In genomic region chr7:34781217-34781616, GRCm38 (mm10) we compare ENCODE assay signal across 20 mouse cellular contexts. TPM values are rescaled to one million over a fixed set of nuclear protein-coding genes. Genes with fewer than 3 reads are reported as not detected.
DNase-seq lines count a peak whose midpoint lies in the region; ATAC-seq and TF ChIP-seq lines count a peak whose summit lies in the region.
"Had no signal": no experiment of that assay in that cellular context is flagged by ENCODE, and none has a peak within 500 bp of the region (broad histone marks: within the 10 kb centered on the region; RNA-seq: fewer than 3 reads in every experiment).

No protein-coding gene starts in this region.

- no peaks in the 10 kb centered on the region for H3K36me3 ChIP-seq in kidney, adult 2 months (ENCODE audit: control insufficient read depth, insufficient read depth, low read length)
- H3K36me3 ChIP-seq in lung, embryonic 14.5 days (ENCODE audit: insufficient read depth): no peaks in the 10 kb centered on the region
- no peaks in the 10 kb centered on the region for H3K36me3 ChIP-seq in MEL (ENCODE audit: control insufficient read depth in 1 of 2, insufficient read depth in 2 of 2, low read length in 2 of 2)
- H3K36me3 ChIP-seq in small intestine, adult 2 months (ENCODE audit: control insufficient read depth, insufficient read depth, low read length): no peaks in the 10 kb centered on the region
- H3K36me3 ChIP-seq: embryonic facial prominence, embryonic 13.5 days; heart, embryonic 10.5 days; limb, embryonic 15.5 days; midbrain, embryonic 10.5 days had no signal

- TF ChIP-seq RAD21 in MEL (IDR thresholded peaks at IDR 0.05; ENCODE audit: low read depth, low read length): no peak

- H3K9ac ChIP-seq in lung, embryonic 14.5 days: no peak overlapping the region
- H3K9ac ChIP-seq in MEL (ENCODE audit: control insufficient read depth, low read depth, low read length, poor library complexity, severe bottlenecking): no peak overlapping the region
- H3K9ac ChIP-seq: embryonic facial prominence, embryonic 13.5 days; hindbrain, embryonic 14.5 days; limb, embryonic 15.5 days had no signal

- TF ChIP-seq POLR2A in kidney, adult 2 months (IDR thresholded peaks at IDR 0.05; ENCODE audit: low read depth, low read length): no peak
- no peak for TF ChIP-seq POLR2A in MEL (IDR thresholded peaks at IDR 0.05; ENCODE audit: control insufficient read depth in 1 of 2, insufficient read depth in 1 of 2, low read depth in 1 of 2, low read length in 2 of 2, poor library complexity in 1 of 2)
- no peak for TF ChIP-seq POLR2A in small intestine, adult 2 months (IDR thresholded peaks at IDR 0.05; ENCODE audit: low read depth, low read length)

- no peaks in the 10 kb centered on the region for H3K4me1 ChIP-seq in kidney, adult 2 months (ENCODE audit: control insufficient read depth, insufficient read depth, low read length)
- no peaks in the 10 kb centered on the region for H3K4me1 ChIP-seq in lung, embryonic 14.5 days (ENCODE audit: insufficient read depth)
- H3K4me1 ChIP-seq in MEL (ENCODE audit: control insufficient read depth in 1 of 2, insufficient read depth in 2 of 2, low read length in 2 of 2): no peaks in the 10 kb centered on the region
- no peaks in the 10 kb centered on the region for H3K4me1 ChIP-seq in small intestine, adult 2 months (ENCODE audit: control insufficient read depth, insufficient read depth, insufficient read length, low read length)
- H3K4me1 ChIP-seq: limb, embryonic 15.5 days had no signal

- no peak overlapping the region for H3K27ac ChIP-seq in kidney, adult 2 months (ENCODE audit: insufficient read depth, low read depth, low read length)
- no peak overlapping the region for H3K27ac ChIP-seq in lung, embryonic 14.5 days (ENCODE audit: low read depth)
- H3K27ac ChIP-seq in MEL (ENCODE audit: control insufficient read depth, low read depth, low read length): no peak overlapping the region
- no peak overlapping the region for H3K27ac ChIP-seq in small intestine, adult 2 months (ENCODE audit: insufficient read depth, low read depth, low read length)
- H3K27ac ChIP-seq: embryonic facial prominence, embryonic 13.5 days; heart, embryonic 10.5 days; hindbrain, embryonic 14.5 days; limb, embryonic 15.5 days; midbrain, embryonic 10.5 days had no signal

- no peaks in the 10 kb centered on the region for H3K9me3 ChIP-seq in lung, embryonic 14.5 days (ENCODE audit: low read depth, low read length)
- no peaks in the 10 kb centered on the region for H3K9me3 ChIP-seq in MEL (replicated peaks; ENCODE audit: insufficient read depth, low read length)
- H3K9me3 ChIP-seq: heart, embryonic 10.5 days; limb, embryonic 15.5 days had no signal

- no peaks in the 10 kb centered on the region for H3K79me2 ChIP-seq in MEL (ENCODE audit: control insufficient read depth, insufficient read depth, low read length, poor library complexity)

- WGBS in kidney, adult 2 months: 96% methylated on average over 2 of the region's 2 CpGs
- WGBS in lung, embryonic 14.5 days: 89% methylated on average over 2 of the region's 2 CpGs
- WGBS in small intestine, adult 2 months: 97% methylated on average over 2 of the region's 2 CpGs

- H3K4me3 ChIP-seq in kidney, adult 2 months (ENCODE audit: insufficient read depth, low read depth, low read length): no peak overlapping the region
- no peak overlapping the region for H3K4me3 ChIP-seq in lung, embryonic 14.5 days (ENCODE audit: low read depth, low read length)
- no peak overlapping the region for H3K4me3 ChIP-seq in MEL (ENCODE audit: control insufficient read depth in 1 of 2, insufficient read depth in 1 of 2, low read depth in 2 of 2, low read length in 2 of 2)
- no peak overlapping the region for H3K4me3 ChIP-seq in small intestine, adult 2 months (ENCODE audit: low read depth, low read length)
- H3K4me3 ChIP-seq: embryonic facial prominence, embryonic 13.5 days; heart, embryonic 10.5 days; limb, embryonic 15.5 days; midbrain, embryonic 10.5 days had no signal

- DNase-seq in kidney, adult 2 months: no peak
- DNase-seq in kidney, postnatal 4 days: no peak
- DNase-seq in lung, embryonic 14.5 days: no peak
- DNase-seq in lung, postnatal 14 days: no peak
- peak; percentile 5 for DNase-seq in MEL (ENCODE audit: low read depth, low spot score)
- DNase-seq in urinary bladder, postnatal 10 days (ENCODE audit: low spot score): no peak
- DNase-seq: adrenal gland, postnatal 25 days; cerebellum, adult 9-11 months; gastrocnemius, postnatal 25 days; heart, postnatal 14 days; kidney, adult 18-20 months; kidney, postnatal 25 days; lung, postnatal 36 days; thymus, adult 2 months had no signal

- no peaks in the 10 kb centered on the region for H3K27me3 ChIP-seq in kidney, adult 2 months (replicated peaks; ENCODE audit: control insufficient read depth, insufficient read depth, low read length)
- H3K27me3 ChIP-seq in lung, embryonic 14.5 days (ENCODE audit: insufficient read depth, low read length): no peaks in the 10 kb centered on the region
- H3K27me3 ChIP-seq in MEL (ENCODE audit: control insufficient read depth in 1 of 2, insufficient read depth in 2 of 2, low read length in 2 of 2): no peaks in the 10 kb centered on the region
- no peaks in the 10 kb centered on the region for H3K27me3 ChIP-seq in small intestine, adult 2 months (ENCODE audit: control insufficient read depth, insufficient read depth, low read length)
- H3K27me3 ChIP-seq: embryonic facial prominence, embryonic 13.5 days; limb, embryonic 15.5 days had no signal

- peak; percentile 26; the same call in 1 of the 2 replicates for TF ChIP-seq CTCF in kidney, adult 2 months (conservative IDR thresholded peaks at IDR 0.05; ENCODE audit: insufficient read depth, insufficient read length, low read depth, low read length)
- peak; percentile 32; the same call in 1 of the 2 replicates for TF ChIP-seq CTCF in lung, embryonic 14.5 days (IDR thresholded peaks at IDR 0.05; ENCODE audit: low read depth)
- peak; percentile 20 to 25 (median 25); a peak in 3 of 6 replicates for TF ChIP-seq CTCF in MEL (IDR thresholded peaks at IDR 0.05 in 2 of 3, conservative IDR thresholded peaks at IDR 0.05 in 1 of 3; ENCODE audit: control insufficient read depth in 1 of 3, insufficient read depth in 1 of 3, low read depth in 2 of 3, low read length in 3 of 3, poor library complexity in 1 of 3, severe bottlenecking in 1 of 3)
- TF ChIP-seq CTCF in small intestine, adult 2 months (IDR thresholded peaks at IDR 0.05; ENCODE audit: extremely low read depth, insufficient read length, insufficient replicate concordance, low read depth, low read length): peak; percentile 19; the same call in 1 of the 2 replicates

- ATAC-seq in lung, embryonic 14.5 days (ENCODE audit: insufficient read depth): no peak

- TF ChIP-seq EP300 in MEL (IDR thresholded peaks at IDR 0.05; ENCODE audit: low read depth in 1 of 2, low read length in 2 of 2): no peak

- H3K4me2 ChIP-seq in lung, embryonic 14.5 days: no peak overlapping the region
- H3K4me2 ChIP-seq: embryonic facial prominence, embryonic 13.5 days; hindbrain, embryonic 14.5 days; limb, embryonic 15.5 days had no signal

TF ChIP-seq in MEL, 35 proteins besides CTCF, POLR2A, EP300 and RAD21:
- TF ChIP-seq HCFC1 (IDR thresholded peaks at IDR 0.05; ENCODE audit: low read depth, low read length): no peak
- no peak for TF ChIP-seq BHLHE40 (IDR thresholded peaks at IDR 0.05; ENCODE audit: borderline replicate concordance, low read depth, low read length)
- 0 out of 2 replicates have a peak, but pooled peaks have one; percentile 6 for TF ChIP-seq SMC3 (IDR thresholded peaks at IDR 0.05; ENCODE audit: low read depth, low read length)

RNA-seq across cellular contexts. Expression of gene Chst8, which starts 31.3 kb away (rescaled TPM):
- polyA plus RNA-seq in kidney, adult 2 months (2012; rRNA removed): 8.3 and 10.2 TPM in 2 replicates
- 2.8 and 3.6 TPM in 2 replicates for polyA plus RNA-seq in lung, embryonic 14.5 days (2014; fragmentation: Nextera tagmentation; extraction: Ambion mirVana)
- total RNA-seq in MEL (2012; rRNA removed): not detected in 2 replicates
- polyA plus RNA-seq in MEL (2012; ENCODE audit: insufficient read depth in 1 of 2, insufficient read length in 2 of 2, low read depth in 1 of 2, low replicate concordance in 2 of 2, missing spikeins in 1 of 2): not detected
- polyA plus RNA-seq in small intestine, adult 2 months (2012; rRNA removed): 0.34 and 3.2 TPM in 2 replicates
